Mouse (Mus musculus) neutrophil, adult 59 days (primary cell): ENCODE measurements around the gene 1810009J06Rik. TPM values are rescaled to one million over a fixed set of nuclear protein-coding genes. Genes with fewer than 3 reads are reported as not detected.

Experiments used
- total RNA-seq, 2 experiments: library from RNA; stranded (reverse); gene quantifications; 1 replicate in 1 of 2; 2 replicates in 1 of 2; pipeline ENCODE4 v1.2.4; 2023

1810009J06Rik gene
- total RNA-seq, result not detected

DNA sequence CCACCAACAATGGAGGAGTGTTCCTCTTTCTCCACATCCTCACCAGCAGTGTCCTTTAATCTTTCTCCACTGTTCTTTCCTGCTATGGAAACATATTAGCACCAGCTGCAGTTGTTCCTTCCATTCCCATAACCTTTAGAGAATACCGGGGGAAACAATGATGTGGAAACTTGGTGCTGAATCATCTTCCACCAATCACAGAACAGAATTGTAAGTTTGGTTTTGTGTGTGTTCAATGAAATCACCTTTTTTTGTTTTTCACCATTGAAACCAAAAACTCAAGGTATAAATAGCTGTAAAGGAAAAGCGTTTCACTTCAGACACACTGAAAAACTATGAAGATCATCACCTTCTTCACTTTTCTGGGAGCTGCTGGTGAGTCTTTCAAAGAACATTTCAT, at the start of gene 1810009J06Rik:
Gene 1810009J06Rik (plus strand): TSS at position 301 of the 400 bp plus-strand sequence.

DNA sequence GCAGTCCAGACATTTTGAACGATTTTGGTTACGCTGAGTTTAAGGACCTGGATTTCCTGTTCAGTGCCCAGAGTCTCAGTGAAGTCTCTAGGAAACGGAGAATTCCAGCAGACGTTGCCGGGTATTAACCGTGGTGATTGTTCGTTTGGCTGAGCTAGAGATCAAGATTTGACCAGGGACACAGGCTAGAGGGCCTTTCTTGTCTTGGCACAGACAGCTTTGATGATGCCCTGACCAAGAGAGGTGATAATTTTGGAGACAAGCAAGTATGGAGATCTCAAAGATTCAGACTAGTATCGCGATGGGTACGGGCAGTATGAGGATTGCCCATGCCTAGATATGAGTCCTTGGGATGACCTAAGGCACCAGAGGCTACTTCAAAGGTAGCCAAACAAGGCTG, 24.1 kb upstream of the 1810009J06Rik start, which contains the start of gene 1700074P13Rik:
Gene 1700074P13Rik (minus strand): TSS at position 101 of the 400 bp plus-strand sequence.

DNA sequence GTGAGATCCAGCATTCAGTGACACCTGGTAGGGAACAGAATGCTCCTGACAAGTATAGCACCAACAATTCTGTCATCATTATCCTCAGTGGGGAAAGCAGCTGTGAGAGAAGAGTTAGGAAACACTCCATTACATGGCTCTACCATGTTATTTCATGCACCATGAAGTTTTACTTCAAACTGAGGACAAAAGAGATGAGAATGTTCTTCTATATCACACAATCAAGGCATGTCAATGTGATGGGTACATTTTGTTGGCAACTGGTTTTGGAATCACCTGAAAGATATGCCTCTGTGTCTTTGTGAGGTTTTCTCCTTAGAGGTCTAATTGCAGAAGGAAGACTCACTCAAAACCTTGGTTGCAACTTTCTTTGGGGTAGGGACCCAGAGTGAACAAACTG, 12.8 kb upstream of the 1810009J06Rik start, which contains the start of gene Gm4744:
Gene Gm4744 (minus strand): TSS at position 101 of the 400 bp plus-strand sequence.

DNA sequence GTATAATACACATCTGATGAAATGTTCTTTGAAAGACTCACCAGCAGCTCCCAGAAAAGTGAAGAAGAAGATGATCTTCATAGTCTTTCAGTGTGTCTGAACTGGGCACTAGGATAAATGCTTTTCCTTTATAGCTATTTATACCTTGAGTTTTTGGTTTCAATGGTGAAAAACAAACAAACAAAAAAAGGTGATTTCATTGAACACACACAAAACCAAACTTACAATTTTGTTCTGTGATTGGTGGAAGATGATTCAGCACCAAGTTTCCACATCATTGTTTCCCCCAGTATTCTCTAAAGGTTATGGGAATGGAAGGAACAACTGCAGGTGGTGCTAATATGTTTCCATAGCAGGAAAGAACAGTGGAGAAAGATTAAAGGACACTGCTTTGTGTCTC, 34.8 kb downstream of the 1810009J06Rik start, which contains the start of gene Gm2663:
Gene Gm2663 (minus strand): TSS at position 101 of the 400 bp plus-strand sequence.

Other genes with a start within 250 kb of the 1810009J06Rik start
- not detected for gene Moxd2, start 77.3 kb upstream of the 1810009J06Rik start, total RNA-seq
- not detected for gene Prss58, start 64.4 kb upstream of the 1810009J06Rik start, total RNA-seq
- not detected for gene 1700074P13Rik, start 24.2 kb upstream of the 1810009J06Rik start, total RNA-seq
- gene Gm4744, start 12.9 kb upstream of the 1810009J06Rik start, total RNA-seq, result not detected
- gene Gm2663, start 34.7 kb downstream of the 1810009J06Rik start, total RNA-seq, result not detected
- gene 2210010C04Rik, start 70.8 kb downstream of the 1810009J06Rik start, total RNA-seq, result not detected